Mouse (Mus musculus): ENCODE measurements around the gene Gtf2h4. TPM values are rescaled to one million over a fixed set of nuclear protein-coding genes. Genes with fewer than 3 reads are reported as not detected.

Gtf2h4 gene
- total RNA-seq (2021): 10 to 100 TPM; 18.6 to 25.3 TPM
- polyA plus RNA-seq (2012; rRNA removed): 22.5 and 23.4 TPM in 2 replicates
- long read RNA-seq, transcript Gtf2h4-201 (14 exons, 1,679 nt): major isoform, 10 of 14 reads
- long read RNA-seq, partial matches to known transcripts: 0 of 14 reads
- long read RNA-seq, other reads (novel, unspliced or antisense): 3 of 14 reads

GRCm38 (mm10) chr17:35673416-35674035, at the start of gene Gtf2h4:
TSS of gene Gtf2h4 (minus strand) at chr17:35673739.
- peak; percentile 89 for DNase-seq

- DNase-seq: no peak
These were observed 48.1 kb upstream of the Gtf2h4 start for GRCm38 (mm10) chr17:35721676-35722075.

GRCm38 (mm10) chr17:35720340-35720727, 46.8 kb upstream of the Gtf2h4 start:
- DNase-seq: no peak

- DNase-seq: no peak
These were observed 46.2 kb upstream of the Gtf2h4 start for GRCm38 (mm10) chr17:35719616-35720339.

- no peak for DNase-seq
These were observed 43.5 kb upstream of the Gtf2h4 start for GRCm38 (mm10) chr17:35717080-35717479.

GRCm38 (mm10) chr17:35716114-35716513, 42.6 kb upstream of the Gtf2h4 start:
- DNase-seq: no peak

GRCm38 (mm10) chr17:35710705-35711347, 37.3 kb upstream of the Gtf2h4 start:
- peak; percentile 64 for DNase-seq

GRCm38 (mm10) chr17:35708611-35709010, 35.1 kb upstream of the Gtf2h4 start:
- no peak for DNase-seq

- peak; percentile 59 for DNase-seq
These were observed 34.4 kb upstream of the Gtf2h4 start for GRCm38 (mm10) chr17:35707929-35708328.

- peak; percentile 55 for DNase-seq
These were observed 32.3 kb upstream of the Gtf2h4 start for GRCm38 (mm10) chr17:35705836-35706235.

- DNase-seq: peak; percentile 38
These were observed 31.3 kb upstream of the Gtf2h4 start, which contains the start of gene Ddr1 for GRCm38 (mm10) chr17:35704621-35705464. TSS of gene Ddr1 (minus strand) at chr17:35704621.

- no peak for DNase-seq
These were observed 30.3 kb upstream of the Gtf2h4 start for GRCm38 (mm10) chr17:35703751-35704271.

- no peak for DNase-seq
These were observed 29.5 kb upstream of the Gtf2h4 start for GRCm38 (mm10) chr17:35703065-35703464.

GRCm38 (mm10) chr17:35702605-35703004, 29.1 kb upstream of the Gtf2h4 start:
- DNase-seq: no peak

GRCm38 (mm10) chr17:35701978-35702461, 28.5 kb upstream of the Gtf2h4 start:
- peak; percentile 34 for DNase-seq

GRCm38 (mm10) chr17:35701203-35701977, 27.9 kb upstream of the Gtf2h4 start:
- DNase-seq: peak; percentile 38

GRCm38 (mm10) chr17:35700371-35700961, 26.9 kb upstream of the Gtf2h4 start:
- peak; percentile 91 for DNase-seq

GRCm38 (mm10) chr17:35699919-35700318, 26.4 kb upstream of the Gtf2h4 start:
- DNase-seq: peak; percentile 92

- no peak for DNase-seq
These were observed 25.0 kb upstream of the Gtf2h4 start for GRCm38 (mm10) chr17:35698501-35698883.

All from adrenal gland, adult 2 months (tissue).